Mouse (Mus musculus) liver, embryonic 14.5 days (tissue): ENCODE data around the gene Cckar.

ENCODE experiments used
- CTCF ChIP-seq: IDR thresholded peaks from 2 replicates; pipeline ENCODE4 v1.5.1; 2016; ENCODE audit warnings: antibody characterized with exemption, low read depth, control low read depth
- EP300 ChIP-seq: IDR thresholded peaks from 2 replicates; pipeline ENCODE4 v1.6.1; 2016; ENCODE audit warnings: antibody characterized with exemption, low read depth

- no peak for TF ChIP-seq CTCF
- TF ChIP-seq EP300, result no peak
These were observed 9.0 kb upstream of the Cckar start for GRCm38 (mm10) chr5:53716462-53716861.
